Mouse (Mus musculus) intestine, embryonic 16.5 days (tissue): Measurements from ENCODE around the gene Cav2. TPM values are rescaled to one million over a fixed set of nuclear protein-coding genes. Genes with fewer than 3 reads are reported as not detected.
A peak's percentile ranks its signal among the peaks of the same experiment; 100 is the strongest.

ENCODE experiments used
- ATAC-seq: fragments of 200-750 bp; cut with Nextera tagmentation; 2 replicates; pipeline ENCODE4 v1.8.0; 2017; ENCODE audit warnings: moderate TSS enrichment, moderate library complexity
- H3K27ac ChIP-seq: fragments of 300-500 bp; sonication (generic); 2 replicates; pipeline ENCODE4 v1.5.1; 2014; ENCODE audit warnings: mild to moderate bottlenecking, low read length
- H3K27me3 ChIP-seq: fragments of 300-500 bp; sonication (generic); replicated peaks from 2 replicates; pipeline ENCODE4 v1.6.1; 2014; ENCODE audit warnings: low read length, control low read depth, mixed read lengths; ENCODE audit not compliant: control insufficient read depth, insufficient read depth
- H3K36me3 ChIP-seq: fragments of 300-500 bp; sonication (generic); 2 replicates; pipeline ENCODE4 v1.6.1; 2014; ENCODE audit warnings: low read length, control low read depth; ENCODE audit not compliant: control insufficient read depth, insufficient read depth
- H3K4me1 ChIP-seq: fragments of 300-500 bp; sonication (generic); 2 replicates; pipeline ENCODE4 v1.6.1; 2014; ENCODE audit warnings: low read length, control low read depth, mixed read lengths; ENCODE audit not compliant: control insufficient read depth, insufficient read depth
- H3K4me2 ChIP-seq: fragments of 300-500 bp; sonication (generic); 2 replicates; pipeline ENCODE4 v1.6.1; 2014; ENCODE audit warnings: low read depth, low read length, control low read depth
- H3K4me3 ChIP-seq: fragments of 300-500 bp; sonication (generic); 2 replicates; pipeline ENCODE4 v1.5.1; 2014; ENCODE audit warnings: mild to moderate bottlenecking, low read length
- H3K9ac ChIP-seq: fragments of 300-500 bp; sonication (generic); 2 replicates; pipeline ENCODE4 v1.6.1; 2014; ENCODE audit warnings: low read depth, low read length
- H3K9me3 ChIP-seq: fragments of 300-500 bp; sonication (generic); 2 replicates; pipeline ENCODE4 v1.6.1; 2016; ENCODE audit warnings: low read length, control low read depth; ENCODE audit not compliant: control insufficient read depth
- WGBS: fragments of 180-500 bp; shearing (Covaris S2); extraction: QIAGEN DNeasy Blood & Tissue Kit; methylation state at CpG from one replicate; pipeline ENCODE4 v1.1.7; 2014; 5-methylcytosine and 5-hydroxymethylcytosine counted together
- polyA plus RNA-seq: library from polyadenylated mRNA; unstranded; fragments of >200 nt; fragmentation: Nextera tagmentation; extraction: Ambion mirVana; gene quantifications from 2 replicates; pipeline ENCODE4 v1.2.1, GENCODE M21; 2015

The Cav2 gene
- polyA plus RNA-seq = 21.0 and 22.5 TPM in 2 replicates

- Histone ChIP-seq H3K27ac (peak within 1 kb of the TSS; percentile 67), H3K4me1 (peaks cover 11% of the 10 kb centered on the region; the same call in 1 of the 2 replicates), H3K9me3 (no peaks in the 10 kb centered on the region), H3K36me3 (no peaks in the 10 kb centered on the region), H3K4me3 (peak within 1 kb of the TSS; percentile 62), H3K9ac (peak within 1 kb of the TSS; percentile 72), H3K27me3 (no peaks in the 10 kb centered on the region), H3K4me2 (peak within 1 kb of the TSS; percentile 93)
- ATAC-seq = peak; percentile 96
- 1% methylated on average over 40 of the region's 40 CpGs for WGBS
Measured at GRCm38 (mm10) chr6:17280939-17281756, at the start of gene Cav2. Gene Cav2, plus strand, starts transcription at chr6:17281185.

GRCm38 (mm10) chr6:17239693-17240092, 41.3 kb upstream of the Cav2 start:
- Histone ChIP-seq H3K9ac (no peak overlapping the region), H3K9me3 (no peaks in the 10 kb centered on the region), H3K36me3 (no peaks in the 10 kb centered on the region), H3K4me1 (no peaks in the 10 kb centered on the region), H3K27ac (no peak overlapping the region), H3K4me3 (no peak overlapping the region), H3K27me3 (no peaks in the 10 kb centered on the region), H3K4me2 (no peak overlapping the region)
- 91% methylated on average over 1 of the region's 1 CpGs for WGBS
- ATAC-seq = no peak

- Histone ChIP-seq H3K36me3 (no peaks in the 10 kb centered on the region), H3K4me1 (no peaks in the 10 kb centered on the region), H3K4me2 (no peak overlapping the region), H3K9me3 (no peaks in the 10 kb centered on the region), H3K27me3 (no peaks in the 10 kb centered on the region), H3K4me3 (no peak overlapping the region), H3K27ac (no peak overlapping the region), H3K9ac (no peak overlapping the region)
- WGBS = 88% methylated on average over 1 of the region's 1 CpGs
- ATAC-seq = no peak
Measured at GRCm38 (mm10) chr6:17241013-17241412, 40.0 kb upstream of the Cav2 start.

- H3K4me3 ChIP-seq = no peak overlapping the region
- no peaks in the 10 kb centered on the region for H3K4me1 ChIP-seq
- H3K27ac ChIP-seq = no peak overlapping the region
- no peak for ATAC-seq
- no peaks in the 10 kb centered on the region for H3K9me3 ChIP-seq
- WGBS = 95% methylated on average over 2 of the region's 2 CpGs
- no peak overlapping the region for H3K4me2 ChIP-seq
- no peak overlapping the region for H3K9ac ChIP-seq
- no peaks in the 10 kb centered on the region for H3K27me3 ChIP-seq
- H3K36me3 ChIP-seq = no peaks in the 10 kb centered on the region
Measured at GRCm38 (mm10) chr6:17246959-17247358, 34.0 kb upstream of the Cav2 start.

- 85% methylated on average over 3 of the region's 3 CpGs for WGBS
- H3K4me3 ChIP-seq = no peak overlapping the region
- no peaks in the 10 kb centered on the region for H3K4me1 ChIP-seq
- ATAC-seq = no peak
- no peaks in the 10 kb centered on the region for H3K9me3 ChIP-seq
- no peak overlapping the region for H3K4me2 ChIP-seq
- no peaks in the 10 kb centered on the region for H3K27me3 ChIP-seq
- no peak overlapping the region for H3K27ac ChIP-seq
- no peak overlapping the region for H3K9ac ChIP-seq
- no peaks in the 10 kb centered on the region for H3K36me3 ChIP-seq
Measured at GRCm38 (mm10) chr6:17247673-17248072, 33.3 kb upstream of the Cav2 start.

- H3K4me3 ChIP-seq = no peak overlapping the region
- H3K9ac ChIP-seq = no peak overlapping the region
- no peak overlapping the region for H3K4me2 ChIP-seq
- H3K27me3 ChIP-seq = no peaks in the 10 kb centered on the region
- H3K4me1 ChIP-seq = no peaks in the 10 kb centered on the region
- ATAC-seq = no peak
- WGBS = 46% methylated on average over 1 of the region's 1 CpGs
- no peak overlapping the region for H3K27ac ChIP-seq
- H3K36me3 ChIP-seq = no peaks in the 10 kb centered on the region
- H3K9me3 ChIP-seq = no peaks in the 10 kb centered on the region
Measured at GRCm38 (mm10) chr6:17248241-17248640, 32.7 kb upstream of the Cav2 start.

GRCm38 (mm10) chr6:17251958-17252357, 29.0 kb upstream of the Cav2 start:
- no peak for ATAC-seq
- 55% methylated on average over 1 of the region's 1 CpGs for WGBS
- H3K27ac ChIP-seq = no peak overlapping the region

GRCm38 (mm10) chr6:17258142-17258541, 22.8 kb upstream of the Cav2 start:
- no peak for ATAC-seq
- Histone ChIP-seq H3K9me3 (no peaks in the 10 kb centered on the region), H3K4me2 (no peak overlapping the region), H3K4me3 (no peak overlapping the region), H3K4me1 (no peaks in the 10 kb centered on the region), H3K27ac (no peak overlapping the region), H3K36me3 (no peaks in the 10 kb centered on the region), H3K27me3 (no peaks in the 10 kb centered on the region), H3K9ac (no peak overlapping the region)
- 80% methylated on average over 1 of the region's 1 CpGs for WGBS

More at GRCm38 (mm10) chr6:17251958-17252357, 29.0 kb upstream of the Cav2 start:
- Histone ChIP-seq H3K9ac (no peak overlapping the region), H3K36me3 (no peaks in the 10 kb centered on the region), H3K4me2 (no peak overlapping the region), H3K9me3 (no peaks in the 10 kb centered on the region), H3K27me3 (no peaks in the 10 kb centered on the region), H3K4me1 (no peaks in the 10 kb centered on the region), H3K4me3 (no peak overlapping the region)

GRCm38 (mm10) chr6:17258911-17259310, 22.1 kb upstream of the Cav2 start:
- H3K9ac ChIP-seq = no peak overlapping the region
- no peak overlapping the region for H3K27ac ChIP-seq
- H3K9me3 ChIP-seq = no peaks in the 10 kb centered on the region
- H3K36me3 ChIP-seq = no peaks in the 10 kb centered on the region
- H3K4me3 ChIP-seq = no peak overlapping the region
- no peaks in the 10 kb centered on the region for H3K27me3 ChIP-seq
- no peak overlapping the region for H3K4me2 ChIP-seq
- WGBS = 81% methylated on average over 1 of the region's 1 CpGs
- ATAC-seq = no peak
- H3K4me1 ChIP-seq = no peaks in the 10 kb centered on the region
